Mouse (Mus musculus) G1E (cell line): ENCODE data around the gene Gm32742. TPM values are rescaled to one million over a fixed set of nuclear protein-coding genes. Genes with fewer than 3 reads are reported as not detected.
A peak's percentile ranks its signal among the peaks of the same experiment; 100 is the strongest.

ENCODE experiments used
- ATAC-seq: 2 replicates; pipeline ENCODE4 v1.8.0; 2016; ENCODE audit warnings: mild to moderate bottlenecking; ENCODE audit not compliant: insufficient number of reproducible peaks, poor library complexity, low FRiP score, severe bottlenecking; ENCODE audit errors: extremely low read depth
- DNase-seq: peaks from one replicate; pipeline ENCODE4 v3.0.0; 2012; ENCODE audit warnings: low spot score
- H3K27me3 ChIP-seq: 2 replicates; pipeline ENCODE4 v1.6.1; 2012; ENCODE audit warnings: mild to moderate bottlenecking, low read length, inconsistent platforms; ENCODE audit not compliant: insufficient read depth
- H3K36me3 ChIP-seq: replicated peaks from 2 replicates; pipeline ENCODE3; 2012; ENCODE audit warnings: mild to moderate bottlenecking, inconsistent platforms
- H3K4me1 ChIP-seq: 2 replicates; pipeline ENCODE4 v1.6.1; 2012; ENCODE audit warnings: low read depth, low read length, inconsistent platforms, mixed read lengths; ENCODE audit not compliant: insufficient read depth
- H3K4me3 ChIP-seq: 2 replicates; pipeline ENCODE4 v1.5.1; 2012; ENCODE audit warnings: low read depth, mild to moderate bottlenecking, inconsistent platforms, low read length, moderate library complexity, mixed read lengths
- H3K9me3 ChIP-seq: replicated peaks from 2 replicates; pipeline ENCODE4 v1.6.1; 2012; ENCODE audit warnings: inconsistent platforms
- CTCF ChIP-seq: IDR thresholded peaks from 2 replicates; pipeline ENCODE4 v1.5.1; 2012; ENCODE audit warnings: low read depth, low read length, inconsistent platforms, mixed read lengths
- GATA1 ChIP-seq: IDR thresholded peaks from 2 replicates; pipeline ENCODE4 v1.6.1; 2012; ENCODE audit warnings: borderline replicate concordance, low read length, inconsistent platforms, mixed read lengths
- GATA2 ChIP-seq: IDR thresholded peaks from 2 replicates; pipeline ENCODE4 v1.6.1; 2012; ENCODE audit warnings: low read depth, low read length, inconsistent platforms, borderline replicate concordance
- POLR2AphosphoS5 ChIP-seq: IDR thresholded peaks from 2 replicates; pipeline ENCODE4 v1.6.1; 2012; ENCODE audit warnings: low read depth, low read length, inconsistent platforms; ENCODE audit not compliant: insufficient replicate concordance
- TAL1 ChIP-seq: conservative IDR thresholded peaks from 2 replicates; pipeline ENCODE4 v1.6.1; 2012; ENCODE audit warnings: low read depth, low read length, inconsistent platforms, mixed read lengths
- polyA plus RNA-seq: library from polyadenylated mRNA; stranded (reverse); fragments of >175 nt; gene quantifications from 2 replicates; pipeline ENCODE4 v1.2.3, GENCODE M21; 2012
- total RNA-seq, 2 experiments: library from RNA; stranded (forward) in 1 of 2; stranded (reverse) in 1 of 2; fragments of 200-1000 nt in 1 of 2; fragments of >200 nt in 1 of 2; fragmentation: Nextera tagmentation in 1 of 2; gene quantifications; 2 replicates each; pipeline ENCODE4 v1.2.3; 2014 to 2017

The Gm32742 gene
- total and polyA plus RNA-seq, 3 experiments: 0.11 to 0.15 (median 0.13) TPM

DNA sequence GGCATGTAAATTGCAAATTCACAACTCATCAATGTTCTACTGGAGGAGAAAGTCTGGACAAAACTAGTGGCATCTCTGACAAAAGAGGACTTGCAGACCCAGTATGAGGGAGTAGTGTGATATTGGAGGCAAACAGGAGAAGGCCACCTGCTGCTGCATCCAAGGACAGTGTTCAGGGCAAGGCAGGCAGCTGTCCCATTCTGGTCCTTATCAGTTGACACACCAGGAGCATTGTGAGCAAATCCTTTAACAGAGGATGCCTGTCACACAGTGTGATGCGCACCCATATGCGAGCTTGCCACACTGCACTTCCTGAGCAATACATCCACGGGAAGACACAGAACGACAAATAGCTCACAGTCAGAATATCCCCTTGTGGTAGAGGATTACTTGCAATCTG, 50.5 kb downstream of the Gm32742 start:
- no peaks in the 10 kb centered on the region for H3K9me3 ChIP-seq
- TF ChIP-seq TAL1: no peak
- no peak for TF ChIP-seq GATA2
- no peak for TF ChIP-seq GATA1
- TF ChIP-seq CTCF: no peak
- no peak for TF ChIP-seq POLR2AphosphoS5
- H3K27me3 ChIP-seq: peaks cover 14% of the 10 kb centered on the region
- no peaks in the 10 kb centered on the region for H3K36me3 ChIP-seq
- DNase-seq: no peak
- peaks cover 5% of the 10 kb centered on the region; the same call in 1 of the 2 replicates for H3K4me1 ChIP-seq
- ATAC-seq: no peak
- no peak overlapping the region for H3K4me3 ChIP-seq

DNA sequence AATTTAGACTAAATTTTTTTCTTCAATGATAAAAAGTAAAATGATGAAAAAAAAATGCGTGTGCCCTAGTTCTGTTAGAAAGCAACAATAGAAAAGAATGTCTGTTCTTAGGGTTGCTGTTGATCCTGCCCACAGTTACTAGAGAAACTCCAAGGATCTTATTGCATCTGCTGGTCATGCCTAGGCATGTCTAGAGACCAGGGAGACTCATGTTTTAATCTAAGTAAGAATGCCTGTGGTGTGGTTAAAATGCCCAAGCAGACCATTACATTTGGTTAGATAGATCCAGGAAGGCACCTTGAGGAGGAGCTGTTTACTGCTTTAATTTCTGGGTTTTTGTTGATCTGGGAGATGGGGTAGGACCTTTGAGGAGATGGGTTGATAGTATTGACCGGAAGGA, 59.6 kb downstream of the Gm32742 start:
- Histone ChIP-seq H3K4me1 (peaks cover 17% of the 10 kb centered on the region), H3K4me3 (no peak overlapping the region), H3K9me3 (0 out of 2 replicates have a peak, but pooled peaks cover 7% of the 10 kb centered on the region), H3K27me3 (peaks cover 10% of the 10 kb centered on the region), H3K36me3 (no peaks in the 10 kb centered on the region)
- TF ChIP-seq GATA1 (no peak), CTCF (no peak), POLR2AphosphoS5 (no peak), TAL1 (no peak), GATA2 (no peak)
- ATAC-seq (no peak; the same call in 1 of the 2 replicates), DNase-seq (no peak)

DNA sequence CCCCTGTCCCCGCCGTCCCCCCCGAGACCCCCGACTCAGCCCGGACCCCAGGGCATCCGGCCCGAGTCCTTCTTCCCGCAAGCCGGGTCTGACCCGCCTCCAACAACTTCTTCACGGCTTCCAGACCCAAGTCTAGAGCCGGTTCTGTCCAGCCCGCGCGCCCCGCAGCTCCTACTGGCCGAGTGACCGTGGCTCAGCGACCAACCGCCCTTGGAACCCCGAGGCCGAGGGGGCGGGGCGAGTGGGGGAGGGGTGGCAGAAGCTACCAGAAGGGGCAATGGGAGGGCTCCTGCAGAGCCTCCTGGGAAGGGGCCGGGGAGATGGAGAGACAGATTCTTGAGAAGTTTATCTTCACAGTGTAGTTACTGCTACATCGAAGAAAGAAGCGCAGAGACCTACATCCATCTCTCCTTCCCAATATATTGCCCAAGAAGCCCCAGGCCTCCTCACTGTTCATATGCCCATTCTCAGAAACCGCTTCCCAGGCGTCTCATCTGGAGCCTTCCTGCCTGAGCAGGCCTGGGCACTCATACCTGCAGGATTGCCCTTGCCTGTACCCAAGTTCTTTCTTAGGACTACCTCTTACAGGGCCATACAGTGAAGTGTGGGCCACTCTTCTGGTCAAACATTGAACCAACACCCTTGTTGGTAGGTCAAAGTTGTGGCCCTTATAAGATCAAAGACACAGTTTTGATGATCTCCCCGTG, 61.4 kb downstream of the Gm32742 start:
- TF ChIP-seq POLR2AphosphoS5 (no peak), GATA2 (no peak), TAL1 (no peak), GATA1 (no peak), CTCF (no peak)
- no peak for ATAC-seq
- peaks cover 19% of the 10 kb centered on the region for H3K4me1 ChIP-seq
- H3K4me3 ChIP-seq: peak overlapping the region; percentile 33; the same call in 1 of the 2 replicates
- H3K36me3 ChIP-seq: no peaks in the 10 kb centered on the region
- peaks cover 17% of the 10 kb centered on the region for H3K27me3 ChIP-seq
- no peak for DNase-seq
- 0 out of 2 replicates have a peak, but pooled peaks cover 7% of the 10 kb centered on the region for H3K9me3 ChIP-seq

DNA sequence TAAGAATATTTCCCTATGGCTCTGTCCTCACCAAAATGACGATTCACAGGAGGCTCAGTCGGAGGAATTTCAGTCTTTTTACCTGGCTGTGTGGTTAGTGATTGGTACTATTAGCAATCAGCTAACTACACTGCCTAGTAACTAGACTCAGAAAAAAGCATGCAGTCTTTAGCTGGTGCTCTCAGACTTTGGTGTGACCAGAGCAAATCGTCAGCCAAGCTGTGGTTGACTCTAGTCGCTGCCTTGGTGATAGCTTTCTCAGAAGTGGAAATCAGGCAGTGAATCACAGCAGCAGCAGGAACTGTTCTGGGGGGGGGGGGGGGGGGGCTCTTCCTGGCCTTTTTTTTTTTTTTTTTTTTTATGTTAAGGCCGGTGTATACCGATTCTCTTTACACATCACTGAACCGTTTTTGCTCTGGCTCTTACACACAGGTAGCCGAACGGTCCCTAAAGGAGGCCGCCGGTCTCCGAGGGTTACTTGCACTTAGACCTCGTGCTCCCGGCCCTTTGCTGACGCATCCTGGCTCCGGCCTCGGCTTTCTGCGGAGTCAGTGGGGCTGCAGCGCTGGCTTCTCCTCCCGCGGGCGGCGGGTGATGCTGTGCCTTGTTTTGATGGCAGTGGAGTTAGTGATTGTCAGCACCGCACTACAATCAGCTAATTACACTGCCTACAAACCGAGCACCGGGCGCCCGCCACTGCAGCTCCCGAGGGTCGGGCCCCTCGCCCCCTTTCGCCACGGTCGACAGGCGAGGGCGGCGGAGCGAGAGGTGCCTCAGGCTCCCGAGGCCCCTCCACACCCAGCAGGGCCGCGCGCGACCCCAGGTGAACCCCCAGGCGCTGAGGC, 62.1 kb downstream of the Gm32742 start:
- H3K9me3 ChIP-seq: 0 out of 2 replicates have a peak, but pooled peaks cover 7% of the 10 kb centered on the region
- no peak for DNase-seq
- TF ChIP-seq GATA2: no peak
- no peaks in the 10 kb centered on the region for H3K36me3 ChIP-seq
- ATAC-seq: no peak
- peak overlapping the region; percentile 33; the same call in 1 of the 2 replicates for H3K4me3 ChIP-seq
- H3K4me1 ChIP-seq: peaks cover 21% of the 10 kb centered on the region
- H3K27me3 ChIP-seq: peaks cover 17% of the 10 kb centered on the region

DNA sequence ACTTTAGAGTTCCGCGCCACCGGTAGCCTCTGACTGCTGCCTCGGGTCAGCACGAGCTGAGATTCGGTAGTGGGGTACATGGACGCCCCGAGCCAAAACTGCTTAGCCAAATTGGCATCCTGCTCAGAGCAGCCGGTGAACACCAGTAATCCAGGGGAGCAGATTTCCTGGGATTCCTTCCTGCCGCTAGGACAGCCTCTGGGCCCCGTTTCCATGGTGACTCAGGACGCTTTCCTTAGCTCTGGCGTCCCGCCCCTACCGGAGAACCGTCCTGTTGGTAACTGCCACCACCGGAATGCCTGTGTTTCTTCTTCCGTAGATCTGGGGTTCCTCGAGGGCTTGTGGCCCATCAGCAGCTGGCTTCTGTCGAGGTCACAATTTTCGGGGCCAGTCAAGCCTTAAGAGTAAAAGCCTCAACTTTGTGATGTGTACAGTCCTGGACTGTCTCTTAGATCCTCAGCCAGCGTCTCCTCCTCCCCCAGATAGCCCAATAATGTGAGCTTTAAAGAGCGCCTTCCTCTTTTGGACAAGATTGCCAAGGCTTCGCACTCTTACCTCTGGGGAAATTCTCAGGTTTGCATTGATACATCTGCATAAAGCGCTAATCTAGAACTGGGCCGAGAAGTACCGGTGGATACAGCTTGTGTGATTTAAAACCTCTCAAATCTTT, 63.4 kb downstream of the Gm32742 start, which contains the start of gene 4833427G06Rik:
Gene 4833427G06Rik, minus strand, starts transcription at position 323 of the 670 bp plus-strand sequence.
- no peak for DNase-seq
- Histone ChIP-seq H3K36me3 (no peaks in the 10 kb centered on the region), H3K4me1 (peaks cover 28% of the 10 kb centered on the region), H3K27me3 (peaks cover 17% of the 10 kb centered on the region), H3K9me3 (0 out of 2 replicates have a peak, but pooled peaks cover 7% of the 10 kb centered on the region), H3K4me3 (no peak within 1 kb of the TSS)
- no peak for TF ChIP-seq TAL1
- TF ChIP-seq POLR2AphosphoS5: no peak
- TF ChIP-seq GATA2: no peak
- no peak for TF ChIP-seq GATA1
- TF ChIP-seq CTCF: no peak
- no peak for ATAC-seq

DNA sequence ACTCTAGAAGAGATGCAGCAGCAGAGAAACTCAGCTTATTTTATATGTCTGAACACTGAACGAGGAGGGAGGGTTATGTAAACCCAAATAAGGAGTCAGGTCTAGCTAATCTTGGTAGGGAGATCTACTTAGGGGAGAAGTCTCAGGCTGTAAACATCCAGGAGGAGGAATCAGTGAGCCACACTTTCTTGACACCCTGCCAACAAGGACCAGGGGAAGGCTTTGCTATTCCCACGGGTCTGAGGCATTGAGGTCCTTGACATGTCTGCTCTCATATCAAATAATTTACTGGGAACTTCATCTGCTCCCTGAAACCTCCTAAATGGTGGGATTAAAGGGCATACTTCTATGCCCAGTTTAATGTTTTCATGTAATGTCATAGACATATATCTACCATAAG, 69.0 kb downstream of the Gm32742 start:
- no peak for TF ChIP-seq TAL1
- no peak for TF ChIP-seq POLR2AphosphoS5
- no peak for TF ChIP-seq GATA1
- no peak for TF ChIP-seq CTCF
- no peak for TF ChIP-seq GATA2
- no peaks in the 10 kb centered on the region for H3K9me3 ChIP-seq
- ATAC-seq (no peak), DNase-seq (no peak)
- H3K36me3 ChIP-seq: no peaks in the 10 kb centered on the region
- peaks cover 7% of the 10 kb centered on the region for H3K27me3 ChIP-seq
- no peak overlapping the region for H3K4me3 ChIP-seq
- H3K4me1 ChIP-seq: peaks cover 52% of the 10 kb centered on the region
